Mouse (Mus musculus): ENCODE measurements at regions not wholly inside any gene's neighbourhood (a gene's known extent, or its start where the extent isn't known, plus 50 kb on each side); places are given as distances from the start of the nearest gene placed in this dataset.

- Histone ChIP-seq H3K27ac (ENCODE audit: control insufficient read depth, low read depth, low read length) (no peak overlapping the region), H3K36me3 (ENCODE audit: control insufficient read depth in 1 of 2, insufficient read depth in 2 of 2, low read length in 2 of 2) (peaks cover 0 to 17% of the 10 kb centered on the region in 2 experiments; a peak in 2 of 4 replicates), H3K4me3 (ENCODE audit: control insufficient read depth in 1 of 2, insufficient read depth in 1 of 2, low read depth in 2 of 2, low read length in 2 of 2) (no peak overlapping the region), H3K27me3 (ENCODE audit: control insufficient read depth in 1 of 2, insufficient read depth in 2 of 2, low read length in 2 of 2) (no peaks in the 10 kb centered on the region), H3K4me1 (ENCODE audit: control insufficient read depth in 1 of 2, insufficient read depth in 2 of 2, low read length in 2 of 2) (peaks cover 5 to 17% of the 10 kb centered on the region in 2 experiments), H3K9ac (ENCODE audit: control insufficient read depth, low read depth, low read length, poor library complexity, severe bottlenecking) (no peak overlapping the region), H3K79me2 (ENCODE audit: control insufficient read depth, insufficient read depth, low read length, poor library complexity) (no peaks in the 10 kb centered on the region), H3K9me3 (replicated peaks; ENCODE audit: insufficient read depth, low read length) (no peaks in the 10 kb centered on the region)
- DNase-seq (ENCODE audit: low read depth, low spot score): peak; percentile 31
- TF ChIP-seq CHD2 (IDR thresholded peaks at IDR 0.05; ENCODE audit: low read length): no peak
- peak; percentile 50 for TF ChIP-seq ZC3H11A (IDR thresholded peaks at IDR 0.05; ENCODE audit: low read depth, low read length)
- no peak for TF ChIP-seq E2F4 (IDR thresholded peaks at IDR 0.05; ENCODE audit: borderline replicate concordance, low read depth, low read length)
- no peak for TF ChIP-seq USF2 (IDR thresholded peaks at IDR 0.05; ENCODE audit: borderline replicate concordance in 1 of 2, insufficient read depth in 1 of 2, low read depth in 1 of 2, low read length in 2 of 2)
- TF ChIP-seq RAD21 (IDR thresholded peaks at IDR 0.05; ENCODE audit: low read depth, low read length): peak; percentile 40
- TF ChIP-seq CTCF (IDR thresholded peaks at IDR 0.05 in 2 of 3, conservative IDR thresholded peaks at IDR 0.05 in 1 of 3; ENCODE audit: control insufficient read depth in 1 of 3, insufficient read depth in 1 of 3, low read depth in 2 of 3, low read length in 3 of 3, poor library complexity in 1 of 3, severe bottlenecking in 1 of 3): peak in 1 of 3 experiments; percentile 48; a peak in 3 of 6 replicates
- TF ChIP-seq ZNF384 (IDR thresholded peaks at IDR 0.05; ENCODE audit: low read depth, low read length): peak; percentile 80
- peak; percentile 83 for TF ChIP-seq ZKSCAN1 (IDR thresholded peaks at IDR 0.05; ENCODE audit: low read depth, low read length)
- no peak for TF ChIP-seq MAX (IDR thresholded peaks at IDR 0.05; ENCODE audit: low read length)
- TF ChIP-seq BHLHE40 (IDR thresholded peaks at IDR 0.05; ENCODE audit: borderline replicate concordance, low read depth, low read length): no peak
- peak; percentile 56 for TF ChIP-seq SMC3 (IDR thresholded peaks at IDR 0.05; ENCODE audit: low read depth, low read length)
- TF ChIP-seq ELF1 (IDR thresholded peaks at IDR 0.05; ENCODE audit: low read depth, low read length): no peak
- peak; percentile 63; the same call in 1 of the 2 replicates for TF ChIP-seq MYC (IDR thresholded peaks at IDR 0.05; ENCODE audit: low read depth, low read length)
- no peak for TF ChIP-seq TBP (IDR thresholded peaks at IDR 0.05; ENCODE audit: low read depth, low read length)
- peak; percentile 27; the same call in 1 of the 2 replicates for TF ChIP-seq SIN3A (IDR thresholded peaks at IDR 0.05; ENCODE audit: low read length)
Measured at GRCm38 (mm10) chr2:170250680-170251079, 102.8 kb upstream of the Zfp217 start.

DNA sequence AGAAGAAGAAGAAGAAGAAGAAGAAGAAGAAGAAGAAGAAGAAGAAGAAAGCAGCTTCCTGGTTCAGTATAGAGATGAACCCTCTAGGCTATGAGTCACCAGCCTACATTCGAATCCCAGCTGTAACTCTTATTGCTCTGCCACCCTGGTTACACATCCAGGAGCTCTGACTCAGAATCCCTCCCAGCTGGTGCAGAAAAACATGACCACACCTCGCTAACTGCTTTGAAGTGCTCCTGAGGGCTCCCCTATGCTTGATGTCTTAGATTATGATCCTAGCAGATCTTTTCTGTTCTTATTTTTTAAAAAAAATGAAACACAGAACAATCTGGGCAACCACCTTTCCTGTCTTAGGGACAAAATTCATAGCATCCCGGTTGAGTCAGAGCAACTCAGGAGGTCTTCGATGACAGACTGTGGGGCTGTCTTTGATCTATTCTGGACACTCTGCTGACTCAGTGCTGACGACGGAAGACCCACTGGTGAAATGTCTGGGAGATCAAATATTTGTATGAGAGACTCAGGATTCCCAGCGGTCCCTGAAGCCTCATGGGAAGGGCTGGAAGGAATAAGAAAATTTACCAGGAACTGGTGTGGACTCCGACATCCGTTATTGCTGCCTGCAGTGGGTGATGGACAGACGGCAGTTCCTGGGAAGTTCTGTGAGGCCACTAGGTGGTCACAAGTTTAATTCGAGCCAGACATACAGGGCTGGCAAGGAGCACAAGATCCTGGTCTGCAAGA lies 100.0 kb upstream of the Zfp217 start:
- Histone ChIP-seq H3K4me1 (ENCODE audit: control insufficient read depth in 1 of 2, insufficient read depth in 2 of 2, low read length in 2 of 2) (peaks cover under 1 to 4% of the 10 kb centered on the region in 2 experiments), H3K27me3 (ENCODE audit: control insufficient read depth in 1 of 2, insufficient read depth in 2 of 2, low read length in 2 of 2) (no peaks in the 10 kb centered on the region), H3K9me3 (replicated peaks; ENCODE audit: insufficient read depth, low read length) (no peaks in the 10 kb centered on the region), H3K4me3 (ENCODE audit: control insufficient read depth in 1 of 2, insufficient read depth in 1 of 2, low read depth in 2 of 2, low read length in 2 of 2) (no peak overlapping the region), H3K27ac (ENCODE audit: control insufficient read depth, low read depth, low read length) (no peak overlapping the region), H3K79me2 (ENCODE audit: control insufficient read depth, insufficient read depth, low read length, poor library complexity) (no peaks in the 10 kb centered on the region), H3K9ac (ENCODE audit: control insufficient read depth, low read depth, low read length, poor library complexity, severe bottlenecking) (no peak overlapping the region), H3K36me3 (ENCODE audit: control insufficient read depth in 1 of 2, insufficient read depth in 2 of 2, low read length in 2 of 2) (peaks cover 0 to 11% of the 10 kb centered on the region in 2 experiments; a peak in 2 of 4 replicates)
- no peak for DNase-seq (ENCODE audit: low read depth, low spot score)
- TF ChIP-seq TCF12 (IDR thresholded peaks at IDR 0.05; ENCODE audit: low read depth, low read length) (no peak), MAFK (IDR thresholded peaks at IDR 0.05; ENCODE audit: borderline replicate concordance, low read depth, low read length) (no peak)

All from MEL (cell line).